Mouse (Mus musculus) stomach, embryonic 14.5 days (tissue): ENCODE results near the gene Gm20695. TPM values are rescaled to one million over a fixed set of nuclear protein-coding genes. Genes with fewer than 3 reads are reported as not detected.

Experiments
- ATAC-seq: fragments of 200-750 bp; cut with Nextera tagmentation; 2 replicates; pipeline ENCODE4 v1.8.0; 2017; ENCODE audit warnings: low read depth, moderate TSS enrichment; ENCODE audit not compliant: insufficient number of reproducible peaks, insufficient read depth, low FRiP score
- H3K27ac ChIP-seq: fragments of 300-500 bp; sonication (generic); 2 replicates; pipeline ENCODE4 v1.5.1; 2014; ENCODE audit warnings: mild to moderate bottlenecking, low read length, moderate library complexity, mixed read lengths
- H3K27me3 ChIP-seq: fragments of 300-500 bp; sonication (generic); 2 replicates; pipeline ENCODE4 v1.6.1; 2014; ENCODE audit warnings: low read length, control low read depth, mixed read lengths; ENCODE audit not compliant: control insufficient read depth, insufficient read depth
- H3K36me3 ChIP-seq: fragments of 300-500 bp; sonication (generic); 2 replicates; pipeline ENCODE4 v1.6.1; 2014; ENCODE audit warnings: mild to moderate bottlenecking, control low read depth, low read length, moderate library complexity, mixed read lengths; ENCODE audit not compliant: control insufficient read depth, insufficient read depth
- H3K4me1 ChIP-seq: fragments of 300-500 bp; sonication (generic); 2 replicates; pipeline ENCODE4 v1.6.1; 2014; ENCODE audit warnings: low read length, control low read depth, mixed read lengths; ENCODE audit not compliant: control insufficient read depth, insufficient read depth
- H3K4me2 ChIP-seq: fragments of 300-500 bp; sonication (generic); replicated peaks from 2 replicates; pipeline ENCODE4 v1.6.1; 2014; ENCODE audit warnings: low read depth, low read length, control low read depth
- H3K4me3 ChIP-seq: fragments of 300-500 bp; sonication (generic); 2 replicates; pipeline ENCODE4 v1.5.1; 2014; ENCODE audit warnings: low read depth, low read length, control low read depth
- H3K9ac ChIP-seq: fragments of 300-500 bp; sonication (generic); replicated peaks from 2 replicates; pipeline ENCODE4 v1.6.1; 2014; ENCODE audit warnings: low read depth, mild to moderate bottlenecking, control low read depth, low read length, moderate library complexity, mixed read lengths
- H3K9me3 ChIP-seq: fragments of 300-500 bp; sonication (generic); 2 replicates; pipeline ENCODE4 v1.6.1; 2016; ENCODE audit warnings: low read depth, low read length, control low read depth; ENCODE audit not compliant: control insufficient read depth
- WGBS: fragments of 180-500 bp; shearing (Covaris S2); extraction: QIAGEN DNeasy Blood & Tissue Kit; methylation state at CpG from one replicate; pipeline ENCODE4 v1.1.7; 2014; 5-methylcytosine and 5-hydroxymethylcytosine counted together
- polyA plus RNA-seq: library from polyadenylated mRNA; unstranded; fragments of >200 nt; fragmentation: Nextera tagmentation; extraction: Ambion mirVana; gene quantifications from 2 replicates; pipeline ENCODE4 v1.2.1, GENCODE M21; 2014

The Gm20695 gene
- polyA plus RNA-seq, 1 experiment from 2014 or later, result 3.2 TPM

DNA sequence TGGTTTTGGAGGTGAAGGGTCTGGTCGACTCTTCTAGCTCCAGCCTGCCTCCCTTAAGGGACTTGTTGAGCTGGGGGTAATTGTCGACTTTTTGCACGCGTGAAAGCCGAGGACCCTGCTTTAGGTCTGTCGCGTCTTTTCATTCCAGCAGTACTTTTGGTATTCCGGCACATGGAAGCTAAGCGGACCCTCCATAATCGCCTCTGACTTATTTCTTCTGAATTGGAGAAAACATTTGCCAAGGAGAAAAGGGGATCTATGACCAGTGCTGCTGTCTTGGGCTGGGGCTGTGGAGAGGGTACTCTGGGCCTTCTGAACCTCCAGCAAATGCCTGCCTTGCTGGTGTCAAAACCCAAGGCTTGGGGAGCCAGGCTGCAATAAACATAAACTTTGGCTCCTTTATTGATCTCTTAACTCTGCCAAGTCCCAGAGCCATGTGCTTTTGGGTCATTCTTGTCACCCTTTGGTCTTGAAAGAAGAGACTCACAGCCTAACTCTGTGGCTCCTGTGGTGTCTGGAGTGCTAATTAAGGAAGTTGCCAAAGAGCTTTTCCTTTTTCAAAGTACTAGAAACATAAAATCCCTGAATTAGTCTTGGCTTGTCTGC is 720 bp downstream of the Gm20695 start:
- WGBS, result 5% methylated on average over 10 of the region's 10 CpGs
- 0 out of 2 replicates have a peak, but pooled peaks have one; percentile 8 for ATAC-seq
- peak overlapping the region; percentile 83 for H3K9ac ChIP-seq
- H3K4me1 ChIP-seq, result peaks cover 10% of the 10 kb centered on the region; the same call in 1 of the 2 replicates
- H3K36me3 ChIP-seq, result no peaks in the 10 kb centered on the region
- H3K9me3 ChIP-seq, result no peaks in the 10 kb centered on the region
- no peaks in the 10 kb centered on the region for H3K27me3 ChIP-seq
- peak overlapping the region; percentile 89 for H3K4me3 ChIP-seq
- peak overlapping the region; percentile 70 for H3K4me2 ChIP-seq
- peak overlapping the region; percentile 71 for H3K27ac ChIP-seq

DNA sequence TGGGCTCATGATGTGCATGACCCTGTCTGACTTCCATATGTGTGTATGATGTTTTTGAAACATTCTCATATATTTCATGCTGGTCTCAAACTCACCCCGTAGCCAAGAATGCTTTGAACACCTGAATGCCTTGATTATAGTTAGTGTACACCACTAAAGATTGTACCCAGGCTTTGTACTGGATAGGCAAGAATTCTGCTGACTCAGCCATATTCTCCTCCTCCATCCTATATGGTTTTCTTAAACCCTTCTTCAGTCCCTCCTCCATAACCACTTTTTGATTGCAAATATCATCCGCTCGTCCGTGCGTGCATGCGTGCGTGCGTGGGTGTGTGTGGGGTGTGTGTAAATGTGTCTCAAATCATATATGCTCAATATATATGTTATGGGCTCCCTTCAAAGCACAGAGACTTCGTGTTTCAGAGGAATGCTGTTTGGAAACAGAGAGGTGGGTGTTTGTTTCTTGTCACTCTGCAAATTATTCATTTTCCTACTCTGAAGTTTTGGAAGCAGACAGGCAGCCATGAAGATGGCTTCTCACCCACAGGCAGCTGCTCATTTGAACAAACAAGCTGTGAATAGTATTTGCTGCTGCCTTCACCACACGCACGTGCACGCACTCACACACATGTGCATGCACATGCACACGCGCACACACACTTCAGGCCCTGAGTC is 7.3 kb downstream of the Gm20695 start:
- Histone ChIP-seq H3K4me3 (no peak overlapping the region), H3K9ac (no peak overlapping the region), H3K4me1 (no peaks in the 10 kb centered on the region), H3K36me3 (no peaks in the 10 kb centered on the region), H3K9me3 (no peaks in the 10 kb centered on the region), H3K27me3 (no peaks in the 10 kb centered on the region), H3K27ac (no peak overlapping the region), H3K4me2 (no peak overlapping the region)
- no peak for ATAC-seq
- 91% methylated on average over 14 of the region's 14 CpGs for WGBS

DNA sequence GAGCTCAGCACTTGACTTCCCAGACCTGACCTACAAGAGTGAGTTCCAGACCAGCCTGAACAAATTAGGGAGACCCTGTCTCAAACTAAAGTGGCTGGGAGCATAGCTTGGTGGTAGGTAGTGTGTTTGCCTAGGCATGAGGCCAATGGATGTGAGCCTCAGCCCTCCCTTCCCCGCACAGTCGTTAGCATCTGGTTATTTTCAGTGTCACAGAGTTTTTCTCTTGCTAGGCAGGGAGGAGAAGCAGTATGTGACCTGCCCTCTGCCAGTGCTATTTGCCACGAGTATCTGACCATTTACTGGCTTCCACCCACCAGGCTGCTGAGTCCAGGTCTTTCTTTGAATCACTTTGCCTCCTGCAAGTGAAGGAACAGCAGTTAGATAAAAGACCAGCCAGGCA is 9.3 kb downstream of the Gm20695 start:
- H3K36me3 ChIP-seq, result peaks cover 14% of the 10 kb centered on the region
- H3K4me2 ChIP-seq, result no peak overlapping the region
- no peaks in the 10 kb centered on the region for H3K27me3 ChIP-seq
- WGBS, result 64% methylated on average over 3 of the region's 3 CpGs
- no peak overlapping the region for H3K4me3 ChIP-seq
- H3K9ac ChIP-seq, result no peak overlapping the region
- ATAC-seq, result no peak
- H3K27ac ChIP-seq, result no peak overlapping the region
- no peaks in the 10 kb centered on the region for H3K4me1 ChIP-seq
- no peaks in the 10 kb centered on the region for H3K9me3 ChIP-seq

DNA sequence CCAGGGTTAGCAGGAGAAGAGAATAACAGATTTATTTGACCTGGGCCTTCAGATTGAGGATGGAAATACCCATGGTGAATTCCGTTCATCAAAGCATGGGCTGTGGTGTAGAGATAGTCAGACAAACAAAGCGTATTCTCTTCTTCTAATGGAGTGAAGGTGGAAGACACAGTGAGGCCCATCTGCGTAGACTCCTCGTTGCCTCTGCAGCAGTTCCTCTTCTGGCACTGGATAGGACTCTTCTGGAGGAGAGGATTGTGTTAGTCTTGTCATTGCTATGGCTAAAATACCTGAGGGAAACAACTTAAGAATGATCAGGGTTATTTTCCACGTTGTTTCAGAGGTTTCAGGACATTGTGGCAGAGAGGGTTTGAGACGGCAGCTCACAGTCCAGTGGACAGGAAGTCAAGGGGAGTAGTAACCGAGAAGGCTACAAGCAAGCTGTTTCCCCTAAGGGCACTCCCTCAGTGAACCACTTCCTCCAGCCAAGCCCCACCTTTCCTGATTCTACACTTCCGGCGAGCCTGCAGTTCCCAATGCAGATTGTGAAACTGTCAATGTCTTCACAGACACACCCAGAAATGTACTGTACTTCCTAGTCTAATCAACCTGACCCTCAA is 10.8 kb downstream of the Gm20695 start:
- ATAC-seq, result no peak

DNA sequence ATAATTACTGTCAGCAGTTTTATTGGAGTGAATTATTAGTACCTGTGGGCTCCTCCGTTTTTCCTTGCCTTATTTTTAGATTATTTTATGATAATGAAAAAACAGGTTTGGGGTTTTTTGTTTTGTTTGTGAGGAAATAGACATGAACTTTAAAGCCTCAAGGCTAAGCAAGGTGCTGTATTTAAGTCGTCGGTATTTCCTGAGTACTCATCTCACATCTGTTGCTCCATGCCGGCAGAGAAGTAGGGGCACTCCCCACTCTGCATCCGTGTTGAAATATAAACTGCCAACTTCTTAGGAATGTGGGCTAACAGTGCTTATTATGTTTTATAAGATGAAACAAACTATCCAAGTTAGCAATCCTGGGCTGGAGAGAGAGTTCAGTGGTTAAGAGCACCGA is 11.6 kb downstream of the Gm20695 start:
- WGBS, result 82% methylated on average over 6 of the region's 6 CpGs
- H3K4me1 ChIP-seq, result no peaks in the 10 kb centered on the region
- no peak overlapping the region for H3K27ac ChIP-seq
- H3K27me3 ChIP-seq, result no peaks in the 10 kb centered on the region
- no peak overlapping the region for H3K4me3 ChIP-seq
- no peak for ATAC-seq
- peaks cover 34% of the 10 kb centered on the region for H3K36me3 ChIP-seq
- no peak overlapping the region for H3K4me2 ChIP-seq
- H3K9me3 ChIP-seq, result no peaks in the 10 kb centered on the region
- H3K9ac ChIP-seq, result no peak overlapping the region

More for the DNA sequence above, 10.8 kb downstream of the Gm20695 start:
- Histone ChIP-seq H3K9me3 (no peaks in the 10 kb centered on the region), H3K36me3 (peaks cover 28% of the 10 kb centered on the region), H3K9ac (no peak overlapping the region), H3K4me3 (no peak overlapping the region), H3K4me2 (no peak overlapping the region), H3K27me3 (no peaks in the 10 kb centered on the region), H3K27ac (peak overlapping the region; percentile 17; the same call in 1 of the 2 replicates), H3K4me1 (no peaks in the 10 kb centered on the region)
- 77% methylated on average over 9 of the region's 9 CpGs for WGBS

DNA sequence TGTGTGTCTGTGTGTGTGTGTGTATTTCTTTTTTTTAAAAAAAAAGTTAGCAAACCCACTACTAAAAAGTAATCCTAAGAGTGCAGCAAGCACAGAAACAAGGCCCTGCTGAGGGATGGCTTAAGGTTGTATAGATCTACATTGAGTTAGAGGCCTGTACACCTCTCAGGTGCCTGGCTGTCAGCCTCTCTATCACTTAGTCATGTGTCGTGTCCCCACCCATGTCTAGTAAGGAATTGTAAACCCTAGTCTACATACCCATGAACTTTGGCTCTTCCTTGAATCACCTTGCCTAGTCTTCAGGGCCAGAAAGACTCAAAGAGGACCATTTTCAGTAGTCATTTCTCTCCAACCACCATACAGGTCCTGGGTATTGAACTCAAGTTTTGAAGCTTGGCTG is 12.1 kb downstream of the Gm20695 start:
- H3K27ac ChIP-seq, result no peak overlapping the region
- H3K9ac ChIP-seq, result no peak overlapping the region
- no peaks in the 10 kb centered on the region for H3K9me3 ChIP-seq
- H3K4me3 ChIP-seq, result no peak overlapping the region
- no peaks in the 10 kb centered on the region for H3K4me1 ChIP-seq
- WGBS, result 81% methylated on average over 1 of the region's 1 CpGs
- peaks cover 39% of the 10 kb centered on the region for H3K36me3 ChIP-seq
- H3K27me3 ChIP-seq, result no peaks in the 10 kb centered on the region
- ATAC-seq, result no peak
- H3K4me2 ChIP-seq, result no peak overlapping the region

GRCm38 (mm10) chr16:3907471-3907870 is 23.0 kb downstream of the Gm20695 start:
- H3K27me3 ChIP-seq, result no peaks in the 10 kb centered on the region
- peaks cover 18% of the 10 kb centered on the region for H3K36me3 ChIP-seq
- WGBS, result 67% methylated on average over 2 of the region's 2 CpGs
- H3K9ac ChIP-seq, result no peak overlapping the region
- H3K9me3 ChIP-seq, result no peaks in the 10 kb centered on the region
- H3K27ac ChIP-seq, result no peak overlapping the region
- ATAC-seq, result no peak
- no peak overlapping the region for H3K4me2 ChIP-seq
- H3K4me1 ChIP-seq, result peaks cover 4% of the 10 kb centered on the region; the same call in 1 of the 2 replicates
- no peak overlapping the region for H3K4me3 ChIP-seq

GRCm38 (mm10) chr16:3908537-3909111 is 24.2 kb downstream of the Gm20695 start, which contains the start of the genes 1700037C18Rik and Cluap1:
Gene 1700037C18Rik, minus strand, starts transcription at chr16:3908689.
Gene Cluap1, plus strand, starts transcription at chr16:3908801.
- Histone ChIP-seq H3K4me1 (peaks cover 4% of the 10 kb centered on the region; the same call in 1 of the 2 replicates), H3K9me3 (no peaks in the 10 kb centered on the region), H3K36me3 (peaks cover 20% of the 10 kb centered on the region), H3K27ac (peak within 1 kb of the TSS; percentile 66; the same call in 1 of the 2 replicates), H3K4me3 (peak within 1 kb of the TSS; percentile 45), H3K9ac (peak within 1 kb of the TSS; percentile 54), H3K4me2 (peak within 1 kb of the TSS; percentile 57), H3K27me3 (no peaks in the 10 kb centered on the region)
- WGBS, result under 1% methylated on average over 33 of the region's 33 CpGs
- peak; percentile 98 for ATAC-seq
